Mouse (Mus musculus): Measurements from ENCODE around the gene Pctp. TPM values are rescaled to one million over a fixed set of nuclear protein-coding genes. Genes with fewer than 3 reads are reported as not detected.

Pctp gene
- total RNA-seq (2021) (1 to 10 TPM; 7.6 to 9.7 TPM), polyA plus RNA-seq (2012; rRNA removed) (1.2 and 1.3 TPM in 2 replicates)
- long read RNA-seq, transcript Pctp-201 (6 exons, 2,723 nt) = major isoform, 11 of 12 reads
- long read RNA-seq, partial matches to known transcripts = 1 of 12 reads
- long read RNA-seq, other reads (novel, unspliced or antisense) = 0 of 12 reads

DNA sequence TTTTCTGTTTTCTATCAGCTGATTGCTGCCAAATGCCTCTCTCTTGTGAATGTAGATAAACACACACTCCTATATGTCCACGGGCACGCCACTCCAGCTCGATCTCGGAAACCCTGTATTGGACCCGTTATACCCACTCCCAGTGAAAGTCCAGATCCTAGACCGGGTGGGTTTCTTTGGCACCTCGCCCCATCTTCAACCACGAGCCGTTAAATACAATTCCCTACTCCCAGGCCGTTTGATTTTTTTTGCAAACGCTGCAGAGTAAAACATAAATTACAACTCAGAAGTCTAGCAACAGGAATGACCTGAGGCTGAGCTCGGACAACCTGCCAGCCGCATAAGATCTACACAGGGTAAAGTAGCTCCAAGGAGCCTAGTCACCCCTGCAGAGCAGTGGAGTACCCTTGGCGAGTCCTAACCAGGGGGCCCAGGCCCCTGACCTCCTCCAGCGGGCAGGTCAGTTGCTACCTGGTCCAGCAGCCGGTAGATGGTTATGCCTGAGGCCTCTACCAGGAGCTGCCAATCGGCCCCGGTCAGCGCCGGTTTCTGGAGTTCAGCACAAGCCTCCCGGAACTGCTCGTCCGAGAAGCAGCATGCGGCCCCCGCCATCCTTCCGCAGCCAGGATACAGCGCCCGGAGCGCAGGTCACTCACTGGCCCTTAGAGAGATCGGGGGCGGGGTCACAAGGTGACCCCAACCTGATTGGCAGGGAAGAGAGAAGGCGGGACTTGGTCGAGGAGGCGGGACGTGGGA lies at the start of gene Pctp:
Gene Pctp (minus strand): TSS at position 664 of the 756 bp plus-strand sequence.
- peak; percentile 92 for DNase-seq

DNA sequence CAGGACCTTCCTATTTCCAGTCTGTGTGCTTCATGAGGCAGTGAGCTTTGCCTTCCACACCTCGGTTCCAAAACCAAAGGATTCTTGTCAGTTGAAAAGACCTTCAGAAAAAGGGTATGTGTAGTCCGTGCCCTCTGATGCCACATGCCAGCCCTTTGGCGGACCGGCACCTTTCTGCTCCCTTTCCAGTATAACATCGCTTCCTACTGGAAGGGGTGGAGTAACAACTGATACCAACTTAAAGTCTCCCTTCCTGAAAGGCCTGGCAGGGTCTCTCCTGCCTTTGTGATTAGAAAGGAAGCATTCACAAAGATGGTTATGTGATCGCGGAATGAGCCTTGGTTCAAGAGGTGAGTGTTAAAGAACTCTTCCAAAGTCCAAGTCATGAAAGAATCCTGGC lies 47.3 kb upstream of the Pctp start:
- no peak for DNase-seq

DNA sequence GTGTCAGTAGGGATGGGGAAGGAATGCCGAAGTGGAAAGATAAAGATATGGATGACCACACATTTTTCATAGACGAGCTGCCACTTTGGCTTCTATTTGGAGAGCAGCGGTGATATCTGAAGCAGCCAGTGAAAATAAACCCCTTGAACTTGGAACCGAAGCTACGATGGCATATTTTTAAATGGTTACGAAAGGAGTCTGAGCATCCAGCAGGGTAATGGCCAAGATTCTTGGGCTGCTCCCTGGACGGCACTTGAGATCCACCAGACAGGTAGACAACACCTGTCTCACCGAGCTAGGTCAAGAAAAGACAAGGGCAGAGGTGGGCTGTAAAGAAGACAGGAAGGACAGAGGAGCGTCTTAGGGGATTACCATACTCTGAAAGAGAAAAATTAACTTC lies 44.6 kb upstream of the Pctp start:
- no peak for DNase-seq

DNA sequence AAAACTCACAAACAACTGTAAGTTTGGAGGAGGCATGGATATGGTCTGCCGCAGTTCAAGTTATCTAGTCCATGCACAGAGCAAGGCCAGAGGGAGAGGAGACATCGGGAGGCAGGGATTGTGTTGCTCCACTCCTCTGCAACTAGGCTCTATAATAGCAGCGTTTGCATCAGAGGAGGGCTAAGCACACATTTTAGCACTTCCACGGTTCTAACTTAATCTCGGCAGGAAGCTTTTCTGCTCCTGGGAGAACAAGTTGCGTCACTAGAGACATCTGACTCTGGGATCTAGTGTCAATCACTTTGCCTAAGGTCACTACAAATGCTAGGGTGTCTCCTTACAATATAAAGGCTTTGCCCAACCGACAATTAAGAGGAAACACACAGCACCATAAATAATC lies 43.5 kb upstream of the Pctp start:
- no peak for DNase-seq

DNA sequence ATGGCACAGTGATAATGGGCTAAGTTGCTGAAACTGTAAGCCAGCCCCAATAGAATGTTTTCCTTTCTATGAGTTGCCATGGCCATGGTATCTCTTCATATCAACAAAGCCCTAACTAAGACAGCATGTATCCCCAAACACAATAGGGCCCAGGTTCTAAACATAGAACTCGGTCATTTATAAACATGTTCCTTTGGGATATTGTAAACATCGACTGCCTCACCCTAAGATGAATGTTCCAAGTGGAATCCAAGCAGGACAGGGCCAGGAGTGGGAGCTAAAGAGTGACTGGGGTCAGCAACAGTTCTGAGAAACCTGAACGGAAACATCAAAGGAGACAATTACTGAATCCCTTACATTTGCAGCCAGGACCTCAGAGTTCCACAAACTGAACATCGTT lies 41.8 kb upstream of the Pctp start:
- no peak for DNase-seq

DNA sequence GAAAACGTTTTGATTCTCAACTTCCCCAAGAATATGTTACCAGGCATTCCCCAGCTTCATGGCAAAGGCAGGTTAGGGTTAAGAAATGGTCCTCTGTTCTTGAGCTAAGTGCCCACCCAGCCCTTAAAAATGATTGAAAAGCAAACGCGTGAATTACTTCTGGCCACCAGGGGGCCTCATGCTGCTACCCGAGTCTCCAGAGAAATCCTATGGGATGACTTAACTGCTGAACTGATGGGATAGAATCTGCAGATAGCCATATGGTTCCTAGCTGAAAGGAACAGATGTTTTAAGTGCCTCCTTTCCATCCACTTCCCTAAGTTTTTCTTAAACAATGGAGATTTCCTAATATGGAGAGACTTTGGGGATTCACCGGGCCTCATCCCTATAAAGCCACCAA lies 35.3 kb upstream of the Pctp start:
- peak; percentile 48 for DNase-seq

DNA sequence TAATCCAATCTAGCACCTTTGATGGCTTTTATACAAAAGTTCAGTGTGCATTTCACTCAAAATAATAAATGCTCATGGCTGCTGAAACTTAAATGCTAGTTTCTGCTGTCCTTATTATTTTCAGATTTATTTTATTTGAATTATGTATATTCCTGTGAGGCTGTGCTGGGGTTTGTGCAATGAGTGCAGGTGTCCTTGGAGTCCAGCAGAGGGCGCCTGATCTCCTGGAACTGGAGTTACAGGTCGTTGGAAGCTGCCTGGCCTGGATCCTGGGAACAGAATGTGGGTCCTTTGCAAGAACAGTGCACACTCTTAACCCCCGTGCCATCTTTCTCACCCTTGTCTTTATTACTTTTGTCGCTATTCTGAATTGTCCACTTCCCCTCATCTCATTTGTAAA lies 33.7 kb upstream of the Pctp start:
- no peak for DNase-seq

DNA sequence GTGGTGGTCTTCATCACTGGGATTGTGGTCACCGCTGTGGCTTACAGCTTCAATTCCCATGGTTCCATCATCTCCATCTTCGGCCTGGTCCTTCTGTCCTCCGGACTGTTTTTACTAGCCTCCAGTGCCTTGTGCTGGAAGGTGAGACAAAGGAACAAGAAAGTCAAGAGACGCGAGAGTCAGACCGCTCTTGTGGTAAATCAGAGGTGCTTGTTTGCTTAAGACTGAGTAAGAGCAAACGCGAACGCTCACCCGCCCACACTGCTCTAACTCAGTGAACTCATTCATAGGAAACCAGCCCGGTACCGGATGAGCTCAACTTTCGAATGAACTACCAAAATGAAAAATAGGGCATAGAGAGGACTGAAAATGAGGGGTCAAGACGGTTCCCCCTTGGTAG lies 32.8 kb upstream of the Pctp start:
- no peak for DNase-seq

DNA sequence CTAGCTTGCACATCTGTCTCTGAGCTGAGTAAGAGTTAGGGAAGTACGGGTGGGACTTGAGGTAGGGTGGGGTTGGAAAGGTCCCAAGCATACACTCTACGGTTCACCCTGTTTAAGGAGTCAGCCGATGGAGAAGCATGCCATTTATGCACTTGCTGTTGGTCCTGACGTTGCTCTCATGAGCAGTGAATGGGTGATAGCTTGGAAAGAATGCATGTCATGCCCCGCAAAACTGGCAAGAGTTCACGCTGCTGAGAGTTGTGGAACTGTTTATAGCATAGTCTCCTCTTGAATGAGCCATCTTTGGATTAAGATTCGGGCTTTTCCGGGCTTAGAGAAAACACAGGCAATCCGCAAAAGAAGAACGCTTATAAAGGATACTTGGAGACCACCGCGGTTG lies 32.0 kb upstream of the Pctp start:
- no peak for DNase-seq

DNA sequence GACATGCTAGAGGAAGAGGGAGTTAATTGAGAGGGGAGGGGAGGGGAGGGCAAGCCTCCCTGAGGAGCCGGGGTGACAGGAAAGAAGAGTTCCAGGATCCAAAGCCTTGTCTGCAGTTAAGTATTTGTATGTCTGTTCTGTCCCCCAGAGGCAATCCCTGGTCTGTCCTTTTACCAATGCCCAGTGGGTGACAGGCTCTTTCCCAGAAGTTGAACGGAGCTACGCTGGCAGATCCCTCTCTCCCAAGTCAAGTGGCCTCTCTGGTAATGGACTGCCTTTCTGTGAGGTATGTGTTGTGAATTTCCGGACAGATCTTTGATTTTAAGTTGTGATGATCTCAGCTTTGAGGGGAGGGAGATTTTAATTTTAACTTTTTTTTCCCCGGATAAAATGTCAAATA lies 30.7 kb upstream of the Pctp start:
- DNase-seq = no peak

DNA sequence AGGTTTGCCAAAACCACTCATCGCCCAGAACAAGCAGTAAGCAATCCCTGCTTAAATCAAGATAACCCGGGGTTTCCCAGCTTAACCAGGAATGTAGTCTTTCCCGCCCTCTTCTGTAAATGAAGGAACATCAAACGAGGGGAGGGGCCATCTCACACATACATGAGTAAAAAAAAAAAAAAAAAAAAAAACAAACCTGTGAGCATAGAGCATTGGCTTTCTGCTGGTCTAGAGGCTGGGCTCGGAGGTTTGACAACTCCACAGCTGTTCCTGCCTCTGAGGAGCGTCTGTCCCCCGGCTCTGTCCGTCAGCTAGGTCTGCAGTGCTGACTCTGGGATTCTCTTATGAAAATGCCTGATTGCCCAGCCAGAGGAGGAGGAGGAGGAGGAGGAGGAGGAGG lies 30.1 kb upstream of the Pctp start:
- no peak for DNase-seq

DNA sequence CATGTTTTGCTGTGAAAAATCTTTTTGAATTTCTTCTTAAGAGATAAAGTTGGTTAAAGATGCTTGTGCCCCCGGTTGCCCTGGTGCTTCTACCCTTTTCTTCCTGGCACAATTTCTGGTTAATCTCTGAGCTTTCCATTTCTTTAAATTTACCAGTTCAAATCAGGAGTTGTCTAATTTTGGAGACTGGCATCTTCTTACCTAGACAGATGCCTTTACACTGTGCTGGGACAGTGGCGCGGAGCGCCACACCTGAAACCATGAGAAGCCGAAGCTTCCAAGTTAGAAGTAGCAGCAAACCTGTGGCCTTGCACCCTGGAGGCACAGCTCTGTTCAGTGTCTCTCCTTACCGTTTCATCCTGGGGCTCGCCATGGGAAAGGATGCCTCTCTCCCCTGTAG lies 28.4 kb upstream of the Pctp start:
- no peak for DNase-seq

DNA sequence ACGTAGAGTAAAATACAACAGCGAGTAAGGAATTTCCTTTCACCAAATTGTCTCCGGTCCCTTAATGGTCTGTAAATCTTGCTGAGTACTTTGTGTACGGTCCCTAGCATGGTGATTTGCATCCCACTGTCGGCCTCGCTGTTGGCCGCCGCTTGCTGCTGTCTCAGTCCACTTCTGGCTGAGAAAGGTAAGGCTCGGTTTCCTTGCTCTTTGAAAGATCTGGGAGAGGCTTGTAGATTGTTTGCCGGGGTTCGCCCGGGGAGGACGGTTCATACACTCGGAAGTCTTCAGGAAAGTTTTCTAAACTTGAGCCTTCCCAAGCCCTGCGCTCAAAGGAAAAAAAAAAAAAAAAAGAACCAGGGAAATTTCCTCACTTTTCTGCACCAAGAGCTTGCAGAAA lies 27.9 kb upstream of the Pctp start:
- peak; percentile 67 for DNase-seq

DNA sequence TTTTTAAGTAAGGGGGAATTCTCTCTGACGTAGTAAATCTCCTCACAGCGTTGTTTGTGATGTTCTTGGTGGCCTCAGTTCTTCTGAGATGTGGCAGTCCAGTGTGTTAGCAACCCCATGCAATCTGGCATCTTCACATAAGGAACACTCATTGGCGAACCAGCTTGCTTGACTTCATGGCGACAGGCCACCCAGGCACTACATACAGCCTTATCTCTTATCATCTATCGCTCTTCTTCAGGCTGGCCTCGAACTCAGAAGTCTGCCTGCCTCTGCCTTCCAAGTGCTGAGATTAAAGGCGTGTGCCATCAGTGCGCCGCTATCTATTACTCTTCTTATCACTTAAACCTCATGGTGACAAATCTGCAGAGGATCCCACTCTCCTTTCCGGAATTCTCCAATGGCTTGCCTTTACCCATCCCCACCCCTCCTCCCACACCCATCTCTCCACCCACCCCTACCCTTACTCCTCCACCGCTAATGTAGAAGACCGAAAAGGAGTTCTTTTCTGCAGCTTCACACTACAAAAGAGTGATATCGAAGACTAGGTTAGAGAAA lies 27.2 kb upstream of the Pctp start, which contains the start of gene Tmem100:
Gene Tmem100 (plus strand): TSS at position 508 of the 558 bp plus-strand sequence.
- no peak for DNase-seq

DNA sequence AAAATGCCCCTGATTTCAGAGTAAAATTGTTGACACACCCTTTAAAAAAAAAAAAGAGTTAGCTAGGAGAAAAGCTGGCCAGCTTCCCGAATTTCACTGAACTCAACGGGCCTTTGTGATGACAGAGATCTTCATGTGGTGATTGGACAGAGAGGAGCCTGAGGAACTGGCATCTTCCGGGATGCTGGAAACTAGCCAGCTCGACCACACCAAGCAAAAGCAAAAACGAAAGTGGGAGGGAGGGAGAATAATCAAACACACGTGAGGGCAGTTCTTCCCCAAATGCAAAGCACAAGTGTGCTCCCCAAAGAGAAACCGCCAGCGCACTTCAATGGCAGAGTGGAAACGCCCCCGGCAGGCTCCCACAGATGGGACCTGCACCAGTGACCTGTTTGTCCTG lies 26.7 kb upstream of the Pctp start:
- peak; percentile 64 for DNase-seq

DNA sequence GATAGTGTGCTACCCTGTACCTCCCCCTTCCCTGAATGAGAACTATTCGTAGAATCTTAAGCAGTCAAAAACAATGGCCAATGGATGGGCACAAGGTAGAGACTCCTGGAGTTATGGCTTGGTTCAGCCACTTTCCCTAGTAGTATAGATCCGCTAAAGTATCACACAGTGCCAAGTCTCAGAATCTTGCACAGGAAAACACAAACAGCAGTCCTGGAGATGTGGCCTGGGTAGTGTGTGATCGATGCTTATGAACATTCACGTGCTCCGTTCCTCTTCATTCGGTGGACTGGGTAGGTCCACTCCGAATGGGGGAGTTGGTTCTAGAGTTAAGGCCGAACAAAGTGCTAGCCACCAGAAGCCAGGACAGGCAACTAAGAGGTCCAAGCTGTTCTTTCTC lies 26.1 kb upstream of the Pctp start:
- DNase-seq = no peak

DNA sequence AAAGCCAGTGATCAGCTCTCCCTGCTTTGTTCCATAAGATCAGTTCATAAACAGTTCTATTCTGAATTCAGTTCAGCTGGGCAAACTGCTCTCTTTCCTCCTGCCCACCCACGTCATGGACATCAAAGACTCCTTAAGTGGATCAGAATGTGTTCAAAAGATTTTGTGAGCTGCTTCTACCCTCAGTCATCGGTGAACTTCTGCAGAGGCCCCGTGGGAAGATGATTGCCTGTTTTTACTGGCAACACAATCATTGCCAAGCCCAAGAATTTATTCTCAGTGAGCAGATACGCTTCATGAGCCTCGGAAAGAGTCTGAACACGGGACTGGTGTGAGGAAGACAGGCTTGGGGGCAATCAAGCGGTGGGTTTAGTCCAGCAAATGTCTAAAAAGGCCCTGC lies 24.5 kb upstream of the Pctp start:
- DNase-seq = no peak

DNA sequence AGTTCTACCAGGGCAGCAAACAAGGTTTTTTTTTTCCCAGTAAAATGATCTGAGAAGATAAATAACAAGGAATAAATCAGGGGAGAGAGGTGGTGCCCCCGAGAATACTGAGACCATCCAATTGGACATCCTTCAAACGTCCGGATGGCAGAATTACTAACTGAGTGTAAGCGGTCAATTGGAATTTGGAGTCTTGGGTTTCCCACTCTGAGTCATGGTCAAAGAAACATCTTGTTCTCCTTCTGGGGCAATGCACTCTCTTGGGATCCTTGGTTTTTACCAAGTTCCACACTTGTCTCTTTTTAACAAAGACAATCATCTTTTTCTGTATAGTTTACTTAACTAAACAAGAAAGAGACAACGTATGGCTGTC lies 24.1 kb upstream of the Pctp start:
- no peak for DNase-seq

DNA sequence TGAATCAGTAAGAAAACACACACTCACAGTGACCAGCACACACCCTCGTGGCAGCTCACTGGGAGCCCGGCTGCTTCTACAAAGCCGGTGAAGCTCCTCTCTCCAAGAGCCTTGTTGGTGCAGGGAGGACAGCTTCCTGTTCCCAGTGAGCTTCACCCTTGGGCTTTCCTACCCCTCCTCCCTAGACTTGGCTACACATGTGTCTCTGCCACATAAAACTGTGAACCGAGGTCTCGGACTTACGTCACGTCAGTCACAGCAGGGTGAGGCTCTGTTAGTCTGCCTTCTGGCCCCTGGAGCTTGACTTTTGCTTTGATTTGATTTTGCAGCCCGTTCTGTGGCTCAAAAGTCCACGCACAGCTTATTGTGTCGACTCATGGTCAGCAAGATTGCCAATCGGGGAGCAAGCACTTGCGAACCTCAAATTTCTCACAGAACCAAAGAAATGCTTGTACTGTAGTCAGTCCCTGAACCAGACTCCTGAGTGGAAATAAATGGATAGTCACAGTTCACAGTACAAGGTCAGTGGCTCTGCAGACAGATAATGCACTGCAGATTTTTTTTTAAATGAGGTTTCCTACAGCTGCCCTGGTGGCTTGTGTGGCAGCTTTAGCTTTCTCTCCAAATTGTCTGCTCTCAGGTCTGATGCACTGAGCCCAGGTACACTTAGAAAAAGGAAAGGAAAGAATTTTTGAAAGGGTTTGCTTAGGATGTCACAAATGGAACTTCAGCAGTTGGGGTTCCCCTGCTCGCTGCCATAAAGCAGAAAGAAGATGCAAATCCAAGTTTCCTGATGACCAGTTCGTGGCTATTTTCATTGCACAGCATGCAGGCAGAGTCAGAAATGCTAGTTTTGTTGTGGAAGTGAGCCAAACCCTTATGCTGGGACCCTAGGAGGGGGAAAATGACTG lies 23.5 kb upstream of the Pctp start:
- peak; percentile 65 for DNase-seq

DNA sequence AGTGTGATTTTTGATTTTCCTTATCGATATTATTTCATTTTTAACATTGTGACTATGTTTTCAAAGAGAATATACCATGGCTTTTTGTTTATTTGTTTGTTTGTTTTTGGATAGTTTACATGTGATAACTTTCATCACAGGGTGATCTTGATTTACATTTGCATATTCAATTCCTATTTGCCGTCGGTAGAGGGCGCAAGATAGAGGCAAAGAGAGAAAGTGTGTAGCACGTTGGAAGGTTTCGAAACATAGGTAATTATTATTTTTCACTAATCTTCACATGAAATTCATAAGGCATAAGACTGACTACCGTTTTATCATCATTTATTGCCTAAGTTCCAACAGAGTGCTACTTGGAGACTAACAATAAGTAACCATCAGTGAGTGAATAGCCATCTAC lies 16.5 kb upstream of the Pctp start:
- DNase-seq = no peak

DNA sequence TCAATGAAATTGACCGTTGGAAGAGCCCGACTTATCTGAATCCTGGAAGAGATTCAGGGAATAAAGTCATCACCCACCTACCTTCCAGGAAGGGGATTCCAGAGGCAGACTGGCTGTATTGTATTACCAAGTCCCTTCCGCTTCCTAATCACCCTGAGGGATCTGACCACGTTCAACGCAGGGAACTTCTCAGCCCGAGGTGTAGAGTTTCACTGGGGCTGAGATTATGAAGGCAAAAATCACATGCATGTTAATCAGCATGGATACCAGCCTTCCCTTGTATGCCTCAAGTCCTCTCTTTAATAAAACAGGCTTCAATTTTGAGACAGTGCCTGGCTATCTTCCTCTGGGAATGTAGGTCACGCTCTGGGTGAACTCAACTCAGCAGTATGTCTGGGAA lies 12.6 kb upstream of the Pctp start:
- no peak for DNase-seq

DNA sequence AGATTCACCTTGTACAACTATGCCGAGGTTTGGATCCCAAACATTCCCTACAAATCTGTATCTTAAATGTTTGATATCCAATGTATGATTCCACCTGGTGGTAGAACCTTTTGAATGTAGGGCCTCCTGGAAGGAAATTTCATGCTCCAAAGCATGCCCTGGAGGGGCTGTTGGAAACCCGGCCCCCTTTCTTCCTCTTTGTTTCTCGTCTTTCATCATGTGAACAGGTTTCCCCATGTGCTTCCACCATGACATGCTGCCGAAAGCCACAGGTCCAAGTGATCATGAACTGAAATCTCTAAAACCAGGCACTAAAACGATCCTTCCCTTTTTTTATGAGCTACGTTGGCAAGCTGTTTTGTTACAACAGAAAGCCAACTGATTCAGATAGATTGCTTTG lies 11.0 kb upstream of the Pctp start:
- DNase-seq = no peak

All from adrenal gland, adult 2 months (tissue).